Mouse (Mus musculus) activated CD4-positive, CD25-positive, alpha-beta regulatory T cell, adult 4 months (primary cell): ENCODE data around the gene Zfp663. TPM values are rescaled to one million over a fixed set of nuclear protein-coding genes. Genes with fewer than 3 reads are reported as not detected.

Source experiments
- ATAC-seq: one replicate; pipeline ENCODE4 v1.8.0; 2017
- polyA plus RNA-seq, 2 experiments: library from polyadenylated mRNA; unstranded; fragments of 100-300 nt; shearing (Covaris generic); gene quantifications; one replicate each; pipeline ENCODE4 v1.2.1; 2017

Zfp663 gene
- polyA plus RNA-seq, 2 experiments from 2014 or later, result not detected

DNA sequence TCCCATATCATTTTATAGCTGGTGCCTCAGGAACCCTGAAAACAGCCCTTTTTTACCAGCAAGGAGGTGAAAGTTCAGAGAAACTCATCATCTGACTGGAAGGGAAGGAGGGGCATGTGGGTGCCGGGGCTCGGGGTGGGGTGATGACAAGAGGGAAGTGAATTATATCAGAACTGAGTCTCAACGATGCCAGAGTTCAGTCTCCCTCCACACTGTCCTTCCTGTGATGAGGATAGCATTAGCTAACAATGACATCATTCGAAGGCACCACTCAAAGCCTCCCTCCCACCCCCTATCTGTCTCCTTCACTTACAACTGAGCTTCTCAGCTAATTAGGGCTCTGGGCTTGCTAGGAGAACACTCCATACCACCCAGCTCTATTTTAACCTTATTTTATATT lies 49.0 kb downstream of the Zfp663 start:
- no peak for ATAC-seq

DNA sequence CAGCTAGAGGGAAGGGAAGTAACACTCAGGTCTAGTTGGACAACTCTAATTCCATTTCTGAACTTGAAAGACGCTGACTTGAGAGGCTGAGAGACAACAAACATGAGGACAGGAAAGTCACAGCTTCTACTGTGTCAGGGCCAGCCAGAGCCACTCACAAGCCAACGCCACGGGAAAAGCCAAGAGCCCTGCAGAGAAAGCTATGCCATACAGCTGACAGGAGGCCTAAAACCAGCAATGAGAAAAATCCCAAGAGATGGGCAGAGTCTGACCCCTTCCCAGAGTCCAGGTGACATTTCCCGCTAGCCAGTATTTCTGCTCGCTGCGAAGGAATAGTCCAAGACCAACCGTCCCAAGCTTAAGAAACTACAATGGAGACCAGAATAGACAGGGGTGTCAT lies 49.6 kb downstream of the Zfp663 start:
- ATAC-seq, result no peak

DNA sequence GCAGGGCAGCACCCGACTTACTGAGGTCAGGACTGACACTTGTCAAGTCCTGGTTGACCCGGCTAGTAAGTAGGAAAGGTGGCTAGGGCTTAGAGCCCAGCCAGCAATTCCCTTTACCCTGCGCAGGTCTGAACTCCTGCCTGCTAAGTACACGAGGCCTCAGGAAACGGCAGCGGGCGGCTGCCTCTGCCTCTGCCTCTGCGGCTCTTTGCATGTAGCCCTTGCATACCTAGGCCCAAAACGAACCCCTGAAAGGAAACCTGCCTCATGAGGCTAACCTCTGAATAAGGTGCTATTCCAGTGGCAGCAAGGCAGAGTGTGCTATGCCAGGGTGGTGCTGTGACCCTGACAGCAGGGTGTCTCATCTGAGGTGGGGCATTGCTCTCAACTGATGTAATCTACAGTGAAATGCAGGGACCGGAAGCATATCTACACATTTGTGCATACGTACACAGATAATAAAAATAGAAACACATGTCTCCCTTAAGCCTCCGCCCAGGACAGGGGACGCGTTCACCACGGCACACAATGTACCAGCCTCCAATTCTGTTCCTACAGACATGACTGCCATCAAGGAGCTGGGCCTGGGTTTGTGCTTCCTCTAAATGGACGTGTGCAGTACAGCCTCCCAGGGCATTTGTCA lies 50.8 kb downstream of the Zfp663 start:
- ATAC-seq, result no peak

DNA sequence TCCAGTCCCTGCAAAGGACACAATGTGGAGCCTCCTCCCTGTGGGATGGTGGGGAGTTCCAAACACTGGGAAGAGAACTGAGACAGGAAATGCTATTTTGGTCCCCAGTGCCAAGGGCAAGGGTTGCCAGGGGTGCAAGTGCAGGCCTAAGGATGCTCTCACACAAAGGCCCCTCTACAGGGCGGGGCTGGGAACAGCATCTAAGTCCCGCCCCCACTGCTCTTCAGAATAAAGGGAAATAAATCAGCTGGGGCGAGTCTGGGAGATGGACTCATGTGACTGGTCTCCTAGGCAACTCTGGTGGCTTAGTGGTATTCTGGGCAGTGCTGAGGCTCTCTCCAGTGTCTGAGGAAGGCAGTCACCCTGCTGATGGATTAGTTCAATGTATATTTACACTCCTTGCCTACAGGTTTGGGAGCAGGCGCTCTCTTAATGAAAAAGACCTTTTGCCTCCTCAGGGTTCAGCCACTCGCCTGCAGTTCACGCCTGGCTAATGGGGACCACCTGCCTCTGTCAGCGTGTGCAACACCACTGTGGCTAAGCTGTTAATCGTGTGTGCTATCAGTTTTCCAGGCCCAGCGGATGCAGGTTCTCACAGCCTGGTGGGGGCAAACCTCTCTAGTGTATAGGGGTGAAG lies 51.6 kb downstream of the Zfp663 start:
- no peak for ATAC-seq

DNA sequence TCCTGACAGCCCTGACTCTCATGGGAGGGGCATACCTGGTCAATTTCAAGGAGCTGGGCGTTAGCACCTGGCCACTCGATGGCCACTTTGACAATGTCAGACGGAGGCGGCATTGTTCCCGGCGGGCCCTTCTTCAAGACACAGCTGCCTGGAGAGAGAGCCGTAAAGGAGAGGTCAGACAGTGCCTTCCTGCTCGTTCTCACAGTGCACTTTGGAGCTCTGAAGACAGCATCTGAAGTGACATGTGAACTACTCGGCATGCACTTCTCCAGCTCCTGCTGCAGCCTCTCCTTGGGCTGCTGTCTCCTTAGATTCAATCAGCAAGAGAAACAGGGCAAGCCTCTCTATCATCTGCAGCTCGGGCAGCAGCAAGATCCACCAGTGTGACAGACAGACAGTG lies 52.3 kb downstream of the Zfp663 start:
- no peak for ATAC-seq

DNA sequence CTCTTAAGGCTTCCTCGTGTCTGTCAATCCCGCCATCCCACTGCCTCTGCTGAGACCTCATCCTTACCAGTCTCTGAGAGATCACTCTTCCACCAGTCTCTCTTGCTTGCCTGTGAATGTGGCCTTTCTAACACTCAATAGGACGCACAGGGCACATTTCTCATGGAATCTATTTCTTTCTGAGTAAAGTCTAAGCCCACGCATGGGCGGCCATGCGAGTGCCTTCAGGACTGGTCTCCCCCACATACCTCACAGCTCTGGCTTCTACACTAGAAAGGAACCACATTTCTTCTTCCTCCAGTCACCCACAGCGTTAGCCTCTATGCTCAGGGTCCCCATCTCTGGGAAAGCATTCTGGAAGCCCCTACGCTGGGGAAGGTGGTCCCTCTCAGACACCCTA lies 54.3 kb downstream of the Zfp663 start:
- ATAC-seq, result no peak

DNA sequence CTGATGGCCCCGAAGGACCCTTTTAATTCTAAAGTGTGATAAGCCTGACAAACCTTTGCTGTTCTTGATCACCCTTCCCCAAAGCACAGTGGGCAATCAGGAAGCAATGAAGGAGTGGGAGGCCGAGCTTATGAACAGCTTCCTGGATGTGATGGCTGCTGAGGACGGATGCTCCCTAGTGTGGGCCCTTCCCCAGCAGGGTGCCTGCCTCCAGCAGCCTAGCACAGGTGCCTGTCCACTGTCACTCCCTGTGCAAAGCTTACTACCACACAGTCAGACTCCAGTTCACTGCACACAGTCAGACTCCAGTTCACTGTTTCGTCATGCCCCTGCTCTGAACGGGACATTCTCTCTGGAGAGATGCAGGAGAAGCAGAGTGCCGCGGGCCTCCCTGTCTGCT lies 56.1 kb downstream of the Zfp663 start:
- no peak for ATAC-seq

DNA sequence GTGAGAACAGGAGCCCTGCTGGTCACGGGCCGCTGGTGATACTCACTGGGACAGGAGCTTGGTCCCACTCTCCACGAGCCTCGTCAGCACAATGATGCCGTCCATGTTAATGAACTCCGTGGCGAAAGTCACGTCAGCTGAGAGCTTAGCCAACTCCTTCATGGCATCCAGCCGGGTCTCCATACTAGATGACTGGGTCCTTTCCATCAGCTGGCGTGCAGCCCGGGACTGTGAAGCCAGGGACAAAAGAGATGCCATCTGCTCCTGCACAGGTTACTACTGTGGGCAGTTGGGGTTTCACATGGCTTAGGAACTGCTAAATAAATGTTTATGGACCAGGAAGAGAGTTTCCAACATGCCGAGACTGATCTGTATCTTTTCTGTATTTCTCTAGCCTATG lies 57.0 kb downstream of the Zfp663 start:
- ATAC-seq, result no peak

DNA sequence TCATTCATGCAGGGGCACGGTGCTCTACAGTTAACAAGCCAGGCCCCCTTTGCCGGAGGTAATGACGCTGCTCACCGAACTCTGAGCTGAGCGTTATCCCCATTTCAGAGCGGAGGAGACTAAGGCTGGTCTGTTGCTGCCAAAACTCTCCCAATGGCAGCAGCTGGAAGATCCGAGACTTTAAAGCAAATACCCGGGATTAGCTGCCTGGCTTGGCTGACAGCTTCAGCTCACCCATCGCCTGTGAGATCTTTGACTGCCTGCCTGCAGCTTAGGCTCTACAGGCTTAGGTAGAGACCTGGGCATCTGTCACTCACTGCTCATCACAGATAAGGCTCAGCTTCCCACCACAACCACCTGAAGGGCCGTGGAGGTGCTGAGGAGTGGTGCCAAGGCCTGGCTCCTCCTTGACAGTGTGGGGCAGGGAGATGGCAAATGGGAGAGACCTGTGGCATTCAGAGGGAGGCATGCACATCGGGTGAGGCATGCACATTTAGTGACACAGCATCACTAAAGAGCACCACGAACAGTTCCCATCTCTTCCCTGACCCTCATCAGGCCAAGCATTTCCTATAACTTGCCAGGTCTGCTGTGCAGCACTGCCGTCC lies 57.6 kb downstream of the Zfp663 start:
- ATAC-seq, result no peak

DNA sequence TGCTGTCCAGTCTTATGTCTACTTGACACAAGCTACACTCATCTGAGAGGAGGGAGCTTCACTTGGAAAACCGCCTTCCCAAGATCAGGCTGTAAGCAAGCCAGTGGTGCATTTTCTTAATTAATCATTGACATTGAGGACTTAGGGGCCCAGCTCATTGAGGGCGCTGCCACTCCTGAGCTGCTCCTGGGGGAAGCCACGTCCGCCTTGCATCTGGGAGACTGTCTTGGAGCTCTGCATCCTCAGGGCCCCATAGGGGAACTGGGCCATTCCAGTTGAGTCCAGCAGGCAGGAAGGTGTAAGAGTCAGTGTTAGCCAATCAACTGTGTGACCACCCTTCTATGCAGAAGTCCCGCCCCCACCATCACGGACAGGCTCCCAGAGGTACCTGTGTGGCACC lies 60.7 kb downstream of the Zfp663 start:
- ATAC-seq, result no peak

DNA sequence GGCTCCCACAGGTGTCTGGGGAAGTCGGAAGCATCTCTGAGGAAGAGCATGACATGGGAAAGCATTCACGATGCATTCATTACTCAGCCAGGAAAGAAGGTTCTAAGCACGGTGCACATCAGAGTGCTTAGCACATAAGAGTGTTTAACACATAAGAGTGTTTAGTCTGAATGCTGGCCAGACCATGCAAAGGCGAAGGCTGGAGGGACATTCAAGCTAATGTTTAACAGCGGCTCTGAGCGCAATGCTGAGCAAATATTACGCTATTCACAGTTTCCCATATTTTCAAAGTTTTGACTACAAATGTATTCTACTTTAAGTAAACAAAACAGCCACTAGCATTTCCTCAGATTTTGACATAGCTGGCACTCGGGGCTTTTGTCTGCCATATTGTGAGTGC lies 63.1 kb downstream of the Zfp663 start:
- no peak for ATAC-seq

DNA sequence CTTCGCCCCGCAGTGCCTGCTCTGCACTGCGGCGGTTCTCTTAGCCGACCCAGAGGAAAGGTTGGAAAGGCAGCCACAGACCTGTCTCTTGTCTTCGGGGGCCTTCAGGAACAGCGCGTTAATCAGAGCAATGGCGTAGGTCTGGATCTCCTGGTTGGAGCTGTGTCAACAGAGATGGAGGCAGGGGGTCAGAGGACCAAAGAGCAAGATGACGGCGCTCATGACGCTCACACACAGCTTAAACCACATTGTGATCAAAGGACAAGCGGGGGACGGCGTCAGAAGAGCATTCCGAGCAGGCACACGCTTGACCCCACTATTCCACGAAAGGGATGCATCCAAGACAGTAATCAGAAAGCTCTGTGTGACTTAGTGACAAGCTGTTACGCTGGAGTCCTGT lies 63.7 kb downstream of the Zfp663 start:
- ATAC-seq, result no peak

DNA sequence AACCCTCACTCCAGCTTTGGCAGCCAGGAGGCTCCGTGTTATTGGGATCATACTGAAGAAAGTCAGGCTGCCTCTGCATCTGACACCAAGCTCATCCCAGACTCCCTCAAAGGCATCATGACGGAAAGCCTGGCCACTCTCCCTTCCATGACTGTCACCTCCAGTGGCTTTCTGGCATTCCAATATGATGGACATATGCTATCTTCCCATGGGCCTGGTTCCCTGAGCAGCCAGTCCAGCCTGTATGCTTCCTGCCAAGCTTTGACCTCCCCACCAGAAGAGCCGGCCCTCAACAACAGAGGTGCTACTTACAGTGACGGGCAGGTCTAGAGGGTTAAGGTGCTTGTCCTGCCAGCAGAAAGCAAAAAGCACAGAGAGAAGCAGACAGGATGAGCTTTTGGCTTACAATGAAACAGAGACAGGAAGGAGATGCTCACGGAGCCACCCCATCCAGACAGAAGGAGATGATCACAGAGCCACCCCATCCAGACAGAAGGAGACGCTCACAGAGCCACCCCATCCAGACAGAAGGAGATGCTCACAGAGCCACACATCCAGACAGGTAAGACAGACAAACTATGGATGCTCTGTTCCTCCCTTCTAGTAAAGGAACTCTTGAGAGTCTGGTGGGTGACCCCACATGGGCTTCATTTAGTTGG lies 65.0 kb downstream of the Zfp663 start:
- ATAC-seq, result no peak

DNA sequence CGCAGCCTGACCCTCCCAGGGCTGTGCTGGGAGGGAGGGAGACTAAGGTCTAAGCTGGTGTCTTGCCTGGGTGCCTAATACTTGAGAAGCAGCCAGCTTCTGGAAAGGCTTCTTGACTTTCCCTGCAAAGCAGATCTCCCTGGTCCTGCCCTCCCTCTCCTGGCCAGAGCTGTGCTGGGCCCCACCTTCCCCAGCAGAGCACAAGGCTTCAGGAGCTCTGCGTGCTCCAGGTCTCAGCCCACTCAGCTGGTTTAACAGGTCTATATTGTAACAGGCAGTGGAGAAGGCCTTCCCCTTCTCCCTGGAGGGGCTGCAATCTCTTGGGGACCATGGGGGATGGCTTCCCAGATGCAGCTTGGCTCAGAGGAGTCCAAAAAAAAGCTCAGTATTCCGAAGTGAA lies 67.1 kb downstream of the Zfp663 start:
- no peak for ATAC-seq

Other genes starting within 250 kb of the Zfp663 start
- gene Cdh22, start 133.9 kb downstream of the Zfp663 start, polyA plus RNA-seq, result not detected
- gene Slc35c2, start 80.9 kb downstream of the Zfp663 start, polyA plus RNA-seq, result 10 to 100 TPM; 31.1 to 45.6 TPM
- gene Elmo2, start 42.2 kb downstream of the Zfp663 start, polyA plus RNA-seq, result 10 to 100 TPM; 30.4 to 35.4 TPM
- under 1 TPM in 1 of 2 experiments, not detected in 1; 0.08 TPM for gene Zfp334, start 19.5 kb upstream of the Zfp663 start, polyA plus RNA-seq
- gene Ocstamp, start 31.7 kb upstream of the Zfp663 start, polyA plus RNA-seq, result not detected
- gene Slc13a3, start 104.5 kb upstream of the Zfp663 start, polyA plus RNA-seq, result not detected
- gene Trp53rka, start 124.6 kb upstream of the Zfp663 start, polyA plus RNA-seq, result 1 to 10 TPM; 3.1 to 4.6 TPM
- gene Slc2a10, start 135.1 kb upstream of the Zfp663 start, polyA plus RNA-seq, result not detected
- gene Eya2, start 226.3 kb upstream of the Zfp663 start, polyA plus RNA-seq, result 1 to 10 TPM; 4.7 to 8.1 TPM